Mouse (Mus musculus): ENCODE results near the gene Sema5b.

Sema5b gene

DNA sequence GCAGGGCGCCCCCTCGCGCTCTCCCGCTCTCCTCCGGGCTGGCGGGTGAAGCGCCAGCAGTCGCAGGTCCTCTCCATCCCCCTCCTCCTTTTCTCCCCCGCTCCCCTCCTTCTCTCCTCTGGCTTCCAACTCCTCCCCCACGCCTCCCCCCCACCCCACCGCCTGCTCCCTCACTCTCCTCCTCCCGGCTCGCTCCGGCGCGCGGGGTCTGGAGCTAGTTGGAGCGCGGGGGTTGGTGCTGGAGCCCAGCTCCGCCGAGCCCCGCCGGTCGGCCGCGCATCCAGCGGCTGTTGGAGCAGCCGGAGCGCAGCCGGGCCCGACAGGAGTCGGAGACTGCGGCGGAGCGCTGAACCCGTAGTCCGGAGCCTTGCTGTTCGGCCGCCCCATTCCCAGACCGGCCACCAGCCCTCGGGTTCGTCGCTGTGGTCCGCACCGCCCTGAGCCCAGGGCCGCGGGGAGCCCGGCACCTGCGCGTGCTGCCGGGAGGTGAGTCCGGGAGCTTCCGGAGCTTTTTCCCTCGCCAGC is at the start of gene Sema5b:
Gene Sema5b (plus strand): TSS at position 29 of the 525 bp plus-strand sequence.
- peak; percentile 49 to 59 for DNase-seq

DNA sequence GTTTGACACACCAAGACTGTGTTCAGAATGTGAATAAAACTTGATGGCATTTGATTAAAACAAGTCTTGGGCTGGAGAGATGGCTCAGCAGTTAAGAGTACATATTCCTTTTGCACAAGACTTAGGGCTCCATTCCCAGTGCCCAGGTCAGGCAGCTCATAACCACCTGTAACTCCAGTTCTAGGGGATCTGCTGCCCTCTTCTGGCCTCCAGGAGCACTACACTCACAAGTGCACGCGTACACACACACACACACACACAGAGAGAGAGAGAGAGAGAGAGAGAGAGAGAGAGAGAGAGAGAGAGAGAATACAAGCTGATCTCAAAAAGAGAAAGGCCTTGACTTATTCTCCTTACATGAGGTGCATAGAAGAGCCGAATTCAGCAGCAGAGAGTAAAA is 40.6 kb upstream of the Sema5b start:
- DNase-seq = no peak

DNA sequence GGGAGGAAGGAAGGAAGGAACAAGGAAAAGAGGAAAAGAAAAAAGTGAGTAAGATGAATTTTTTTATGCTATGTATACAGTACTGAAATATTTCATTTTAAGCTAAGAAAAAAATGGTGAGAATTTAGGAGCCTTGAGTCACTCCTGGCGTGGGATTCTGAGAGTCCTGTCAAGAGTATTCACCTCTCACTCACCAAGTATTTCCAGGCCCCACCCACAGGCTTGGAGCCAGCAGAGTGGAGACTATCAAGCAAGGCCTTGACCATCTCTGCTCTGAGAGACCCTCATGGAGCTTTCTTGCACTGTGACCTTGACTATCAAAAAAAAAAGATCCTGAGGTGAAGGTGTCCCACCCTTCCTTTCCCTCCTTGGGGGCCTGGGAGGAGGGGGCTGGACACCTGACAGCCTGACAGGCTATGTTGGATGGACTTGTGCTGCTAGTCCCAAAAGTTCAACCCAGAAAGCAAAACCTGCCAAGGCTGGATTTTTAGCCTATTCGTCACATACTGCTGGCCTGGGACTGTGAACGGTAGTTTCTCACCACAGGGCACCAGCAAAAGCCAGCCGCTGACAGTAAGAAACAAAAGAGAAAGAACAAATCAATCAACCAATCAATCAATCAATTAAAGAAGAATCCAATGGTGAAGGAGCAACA is 39.7 kb upstream of the Sema5b start:
- no peak for DNase-seq

DNA sequence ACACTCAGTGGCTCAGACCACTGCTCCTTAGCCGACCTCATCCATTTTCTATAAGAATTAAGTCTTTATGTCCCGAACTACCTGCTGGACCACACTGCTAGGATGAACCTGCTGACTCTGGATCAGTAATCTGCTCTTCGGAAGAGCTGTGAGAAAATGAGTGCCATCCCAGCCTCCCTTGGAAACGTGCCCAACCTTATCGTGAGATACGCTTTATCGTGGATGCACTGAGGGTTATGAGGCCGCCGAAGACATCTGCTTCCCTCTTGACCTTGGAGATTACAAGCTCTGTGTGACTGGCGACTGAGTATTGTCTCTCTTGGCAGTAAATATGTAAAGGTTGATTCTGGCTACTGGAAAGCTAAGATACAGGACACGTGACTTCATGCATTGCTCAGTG is 38.5 kb upstream of the Sema5b start:
- no peak for DNase-seq

DNA sequence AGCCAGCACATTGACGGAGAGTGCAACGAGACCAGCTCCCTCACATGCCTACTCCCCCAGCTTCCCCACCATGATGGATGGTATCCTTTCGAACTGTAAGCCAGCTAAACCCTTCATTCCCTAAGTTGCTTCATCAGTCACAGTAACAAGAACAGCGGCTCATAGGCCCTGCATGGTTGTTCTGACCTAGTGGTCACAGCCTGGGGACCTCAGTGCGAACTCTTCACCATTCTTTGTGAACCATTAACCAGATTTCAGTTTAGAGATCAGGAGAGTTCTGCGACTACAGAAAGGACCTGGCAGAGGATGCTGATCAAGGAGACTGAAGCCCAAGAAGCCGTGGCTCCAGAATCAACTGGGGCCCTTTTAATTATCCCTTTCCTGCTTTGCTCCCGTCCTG is 36.7 kb upstream of the Sema5b start:
- no peak for DNase-seq

DNA sequence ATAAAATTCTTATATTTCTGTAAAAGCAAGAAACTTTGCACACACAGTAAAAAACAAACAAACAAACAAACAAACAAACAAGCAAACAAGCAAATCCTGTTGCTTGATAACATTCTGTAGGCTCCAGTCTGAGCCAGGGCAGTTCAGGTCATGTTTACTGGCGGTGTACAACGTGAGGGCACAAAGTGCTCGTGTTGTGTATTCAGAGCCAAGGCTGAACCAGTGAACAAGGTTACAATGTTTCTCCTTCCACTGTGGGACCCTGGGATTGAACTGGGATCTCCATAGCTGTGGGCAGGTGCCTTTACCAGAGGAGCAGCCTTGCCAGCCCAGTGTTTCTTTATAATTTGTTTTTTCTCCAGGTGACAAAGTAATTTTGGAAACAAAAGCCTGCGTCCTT is 35.2 kb upstream of the Sema5b start:
- DNase-seq = no peak

DNA sequence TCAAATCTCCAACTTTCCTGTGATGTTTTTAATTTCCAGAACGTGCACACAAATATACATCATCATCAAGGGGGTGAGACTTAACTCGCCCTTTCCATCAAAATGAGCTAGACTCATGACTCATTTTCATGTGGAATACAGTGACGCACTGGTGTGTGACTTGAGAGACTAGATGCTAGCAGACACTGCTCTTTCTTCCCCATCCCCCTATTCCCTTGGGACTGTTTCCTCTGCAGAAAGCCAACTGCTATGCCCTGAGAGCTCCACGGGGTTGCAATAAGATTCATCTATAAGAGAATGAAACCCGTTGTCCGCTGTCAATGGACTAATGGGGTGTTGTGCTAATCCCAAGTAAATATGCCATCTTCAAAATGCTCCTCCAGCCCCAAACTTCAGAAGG is 32.4 kb upstream of the Sema5b start:
- DNase-seq = no peak

DNA sequence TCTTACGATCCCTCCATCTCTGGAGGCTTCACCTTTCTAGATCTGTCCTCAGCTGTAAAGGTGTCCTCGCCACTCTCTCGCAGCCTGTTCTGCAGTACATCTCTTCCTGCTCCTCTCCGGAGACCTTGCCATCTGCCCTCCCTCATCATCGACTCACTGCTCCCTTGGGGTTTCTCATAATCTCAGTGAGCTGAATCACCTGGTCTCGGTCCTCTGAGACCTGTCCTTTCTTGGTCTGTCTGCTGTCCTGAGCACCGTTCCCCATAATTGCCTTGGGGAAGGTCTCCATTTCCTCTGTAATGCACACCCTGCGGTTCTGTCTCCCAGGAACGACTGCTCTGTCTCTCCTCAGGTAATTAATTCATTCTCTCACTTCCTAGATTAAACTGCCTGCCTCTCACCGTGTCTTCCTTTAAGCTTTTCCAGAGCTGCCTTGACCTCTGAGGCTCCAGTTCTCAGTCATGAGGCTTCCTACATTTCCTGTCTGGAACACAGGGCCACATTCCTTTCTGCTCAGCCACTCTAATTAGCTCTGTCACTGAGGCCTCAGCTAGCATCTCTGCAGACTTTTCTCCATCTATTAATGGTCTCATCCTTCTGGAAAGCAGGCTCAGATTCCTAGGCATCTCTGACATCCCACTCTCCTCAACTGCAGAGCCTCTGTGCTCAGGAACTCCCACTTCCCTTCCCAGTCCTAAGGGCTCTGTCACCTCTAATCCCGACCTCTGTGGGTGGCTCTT is 31.4 kb upstream of the Sema5b start:
- DNase-seq = no peak

DNA sequence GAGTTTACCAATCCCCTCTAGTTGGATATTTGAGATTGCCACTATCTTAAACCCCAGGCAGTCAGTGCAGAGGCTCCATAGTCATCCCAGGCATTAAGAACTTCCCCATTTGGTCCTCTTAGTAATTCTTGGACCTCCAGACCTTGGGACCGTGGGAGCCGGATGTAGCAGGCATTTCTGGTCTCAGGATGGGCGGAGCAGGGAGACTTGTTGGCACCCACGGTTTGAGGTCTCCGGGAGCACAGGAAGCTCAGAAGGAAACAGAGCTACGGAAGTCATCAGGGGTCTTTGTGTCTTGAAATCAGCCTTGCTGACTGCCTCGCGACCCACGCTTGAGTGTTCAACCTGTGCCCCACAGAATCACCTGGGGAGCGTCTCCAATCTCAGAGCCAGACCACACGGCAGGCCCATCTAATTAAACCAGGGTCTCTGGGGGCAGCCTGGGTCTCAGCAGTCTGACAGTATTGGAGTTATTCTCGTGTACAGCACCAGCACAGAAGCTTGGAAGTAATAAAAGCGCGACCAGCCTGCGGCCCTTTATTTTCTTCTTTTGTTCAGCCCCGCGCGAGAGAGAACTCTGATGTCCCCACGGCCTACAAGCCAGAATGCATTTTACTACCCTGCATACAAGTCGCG is 24.9 kb upstream of the Sema5b start:
- peak; percentile 60 to 76 for DNase-seq

DNA sequence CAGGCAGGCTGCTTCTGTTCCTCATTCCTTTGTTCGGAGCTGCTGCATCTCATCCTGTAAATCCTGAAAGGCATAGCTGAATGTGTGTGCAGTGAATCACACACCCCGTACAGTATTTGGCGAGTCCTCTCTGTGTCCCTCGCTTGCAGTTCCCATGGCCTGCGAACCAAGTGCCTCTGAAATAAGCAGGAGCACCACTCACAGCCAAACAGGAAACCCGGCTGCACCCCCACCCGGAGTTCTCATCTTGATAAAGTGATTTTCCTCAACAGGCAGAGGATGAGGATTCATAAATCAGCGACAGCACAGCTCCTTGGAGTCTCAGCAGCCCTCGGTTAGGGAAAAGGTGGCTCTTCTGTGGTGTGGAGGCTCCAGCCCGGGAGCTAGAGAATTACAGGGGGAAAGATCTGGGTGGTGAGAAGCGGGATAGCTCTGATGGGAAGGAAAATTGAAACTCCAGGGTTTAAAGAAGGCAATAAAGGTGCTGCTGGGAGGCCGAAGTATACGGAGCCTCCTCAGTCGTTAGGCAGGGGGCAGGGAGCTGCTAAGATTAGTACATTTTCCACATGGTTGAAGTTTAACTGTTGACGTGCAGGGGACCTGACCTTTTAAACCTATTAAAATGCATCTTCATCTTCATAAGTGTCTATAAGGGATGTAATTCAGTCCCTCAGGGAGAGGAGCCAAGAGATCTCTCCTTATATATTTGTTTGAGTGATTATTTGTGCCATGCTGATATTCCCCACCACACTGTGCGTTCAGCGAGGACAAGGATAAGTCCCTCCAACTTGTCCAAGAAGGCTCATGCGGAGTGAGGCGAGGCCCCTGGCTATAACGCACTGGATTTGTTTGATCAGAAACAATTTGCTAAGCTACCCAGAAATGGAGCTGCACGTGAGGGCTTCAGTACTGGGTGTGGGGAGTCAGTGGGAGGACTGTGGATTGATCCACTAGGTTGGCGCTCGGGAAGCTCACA is 22.7 kb upstream of the Sema5b start:
- peak; percentile 76 to 77 for DNase-seq

DNA sequence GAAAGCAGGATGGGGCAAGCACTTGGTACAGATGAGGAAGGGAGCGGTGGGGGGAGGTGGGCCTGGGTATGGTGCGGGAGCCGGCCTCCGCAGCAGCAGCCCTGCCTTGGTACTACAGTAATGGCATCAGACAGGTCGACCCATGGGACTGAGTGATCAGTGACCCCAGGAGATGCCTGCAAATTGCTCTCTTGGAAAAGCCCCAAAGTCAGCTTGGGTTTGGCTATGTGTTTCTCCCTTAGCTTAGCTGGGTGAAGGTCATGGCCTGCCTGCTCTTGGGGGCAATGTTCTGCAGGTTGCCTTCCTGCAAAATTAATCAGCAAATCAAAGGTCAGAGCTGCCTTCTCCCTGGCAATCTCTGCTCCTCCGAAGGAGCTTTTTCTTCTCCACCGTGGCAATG is 21.7 kb upstream of the Sema5b start:
- DNase-seq = peak; percentile 70 to 85

DNA sequence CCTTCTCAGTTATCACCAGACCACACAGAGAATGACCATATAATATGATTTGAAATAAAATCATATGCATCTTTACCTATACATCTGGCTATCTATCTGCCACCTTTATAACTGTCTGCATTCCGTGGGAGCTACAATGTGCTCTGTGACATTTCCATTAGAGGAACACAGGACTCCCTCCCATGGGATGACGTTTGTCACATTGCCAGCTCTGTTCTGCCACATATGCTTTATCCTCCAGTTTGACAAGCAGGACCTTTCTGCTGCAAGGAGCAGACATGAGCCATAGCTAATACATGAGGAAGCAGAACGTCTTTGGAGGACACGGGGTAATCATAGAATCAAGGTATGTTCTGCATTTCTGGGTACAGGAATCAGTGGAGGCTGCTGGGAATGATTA is 16.7 kb upstream of the Sema5b start:
- no peak for DNase-seq

DNA sequence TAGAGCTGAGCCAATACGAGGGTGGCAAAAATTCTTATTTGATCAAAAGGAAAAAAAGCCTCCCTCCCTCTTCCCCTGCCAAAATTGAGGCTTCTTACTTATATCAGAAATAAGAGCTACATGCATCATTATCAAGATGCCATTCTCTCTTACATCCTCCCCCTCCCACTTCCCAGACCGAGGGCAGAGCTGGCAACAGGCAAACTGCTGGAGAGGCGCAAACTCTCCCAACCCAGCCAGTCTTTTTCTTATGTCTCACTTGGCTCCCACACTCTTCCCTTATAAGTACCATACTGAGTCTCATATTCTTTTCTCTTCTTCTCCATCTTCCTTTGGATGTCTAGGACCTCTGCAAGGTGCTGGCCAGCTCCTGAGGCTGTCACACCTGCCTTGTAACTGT is 6.3 kb upstream of the Sema5b start:
- no peak for DNase-seq

DNA sequence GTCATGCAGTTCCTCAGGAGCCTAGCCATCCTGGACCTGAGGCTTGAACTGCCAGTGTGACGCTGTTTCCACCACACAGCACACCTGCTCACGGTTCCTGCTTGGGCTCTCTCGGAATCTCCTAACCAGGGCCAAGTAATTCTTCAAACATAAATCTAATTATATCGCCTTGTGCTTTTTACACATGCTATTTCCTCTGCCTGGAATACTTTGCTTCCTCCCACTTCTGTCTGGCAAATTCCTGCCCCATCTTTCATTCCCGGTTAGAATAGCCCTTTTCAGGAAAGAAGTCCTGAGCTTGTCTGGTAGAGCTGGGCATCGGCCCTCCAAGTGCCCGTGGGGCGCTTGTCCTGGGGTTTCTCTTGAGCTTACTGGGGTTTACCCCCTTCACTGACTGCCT is 3.3 kb upstream of the Sema5b start:
- DNase-seq = peak in 1 of 2 experiments; percentile 41

DNA sequence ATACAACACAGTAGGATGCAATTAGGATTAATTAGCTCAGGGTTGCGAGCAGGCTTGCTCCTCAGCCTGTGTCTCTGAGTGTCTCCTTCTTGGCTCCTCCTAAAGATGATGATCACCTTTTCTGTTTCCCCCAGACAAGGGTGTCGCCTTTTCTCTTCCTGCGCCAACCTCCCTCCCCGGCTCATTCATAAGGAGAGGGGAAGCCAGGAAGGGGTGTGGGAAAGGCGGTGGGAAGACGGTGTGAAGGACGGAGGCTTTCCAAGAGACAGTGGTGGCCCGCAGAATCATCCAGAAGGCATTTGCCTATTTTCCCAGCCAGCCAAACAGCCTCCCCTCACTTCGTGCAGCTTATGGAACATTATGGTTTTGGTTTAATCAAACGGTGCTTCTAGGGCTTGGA is 1.9 kb upstream of the Sema5b start:
- DNase-seq = peak; percentile 32 to 55

DNA sequence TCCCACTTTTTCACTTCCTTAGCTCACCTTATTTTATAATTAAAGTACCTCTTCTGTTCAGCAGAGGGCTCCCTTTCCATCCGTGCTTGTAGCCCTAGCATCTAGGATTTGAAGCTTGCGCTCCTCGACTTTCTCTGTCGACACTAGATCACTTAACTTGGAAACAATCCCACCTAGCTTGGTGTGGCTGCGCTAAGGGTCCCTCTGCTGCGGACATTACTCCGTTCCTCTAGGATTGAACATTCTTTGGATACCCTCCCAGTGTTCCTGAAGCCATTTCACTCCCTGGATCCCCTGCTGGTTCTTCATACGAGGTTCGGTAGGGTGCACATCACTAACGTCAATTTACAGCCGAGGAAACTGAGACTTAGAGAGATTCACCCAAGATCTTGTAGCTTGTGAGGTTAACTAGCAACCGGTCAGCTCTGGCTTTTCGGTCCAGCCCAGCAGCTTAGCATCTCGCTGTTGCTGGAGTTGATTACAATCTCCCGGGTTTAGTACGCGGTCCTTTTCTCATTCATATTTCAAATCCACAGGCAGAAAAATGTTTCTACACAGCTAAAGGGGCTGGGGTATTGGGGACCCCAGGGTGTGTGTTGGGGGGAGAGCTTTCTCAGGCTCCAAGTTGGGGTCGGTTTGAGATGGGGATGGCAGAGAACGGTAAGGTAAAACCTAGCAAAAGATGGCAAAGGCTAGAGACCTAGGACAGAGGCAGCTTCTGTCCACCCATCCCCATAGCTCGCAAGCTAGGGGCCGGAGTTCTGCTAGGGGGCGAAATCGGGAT is 420 bp upstream of the Sema5b start:
- peak in 1 of 2 experiments; percentile 48 for DNase-seq

DNA sequence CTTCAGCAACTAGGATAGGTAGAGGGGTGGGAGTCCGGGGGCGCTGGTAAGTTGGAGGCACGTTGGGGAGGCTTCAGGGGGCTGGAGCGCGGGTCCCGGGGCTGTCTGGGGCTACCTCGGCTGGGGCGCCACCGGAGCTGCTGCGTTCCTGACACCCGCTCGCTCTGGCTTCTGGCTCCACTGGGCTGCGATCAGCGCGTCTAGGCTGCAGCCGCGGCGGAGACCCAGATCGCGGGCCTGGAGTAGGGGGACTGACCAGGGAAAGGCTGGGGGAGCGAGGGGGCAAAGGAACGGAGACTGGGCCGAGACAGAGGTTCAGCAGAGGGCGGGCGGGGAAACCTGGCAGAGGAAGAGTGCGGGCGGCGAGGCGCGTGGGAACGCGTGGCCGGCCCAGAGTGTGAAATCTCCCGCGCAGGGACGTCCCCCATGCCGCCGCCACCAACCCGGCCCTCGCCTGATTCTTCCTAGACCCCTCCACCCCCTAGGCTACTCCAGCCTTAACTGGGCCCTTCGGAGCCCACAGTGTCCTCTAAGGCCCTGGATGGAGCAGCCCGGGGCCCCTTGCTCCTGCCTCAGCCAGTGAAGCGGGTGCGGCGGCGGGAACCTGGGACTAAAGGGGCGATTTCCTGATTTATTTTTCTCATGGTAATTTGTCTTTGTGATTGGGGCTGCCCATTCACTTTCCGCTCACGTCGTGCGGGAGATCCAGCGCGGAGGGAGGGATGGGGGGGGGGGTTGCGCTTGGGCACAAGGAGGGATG is 896 bp downstream of the Sema5b start:
- DNase-seq = peak; percentile 12 to 34

DNA sequence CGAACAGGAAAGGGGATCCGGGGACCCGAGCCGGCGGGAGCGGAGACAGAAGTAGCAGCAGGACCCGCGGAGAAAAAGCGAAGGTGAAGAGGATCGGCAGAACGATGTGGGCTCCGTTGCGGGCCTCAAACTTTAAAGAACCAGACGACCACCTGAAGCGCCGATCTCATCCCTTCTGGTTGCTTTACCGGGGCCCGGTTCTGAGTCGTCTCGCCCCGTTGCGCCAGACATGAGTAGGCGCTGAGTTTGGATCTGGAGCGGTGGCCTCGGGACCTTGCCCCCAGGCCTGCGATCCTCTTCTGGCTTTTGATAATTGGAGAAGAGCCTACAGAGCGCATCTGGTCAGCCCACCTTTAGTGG is 1.5 kb downstream of the Sema5b start:
- no peak for DNase-seq

DNA sequence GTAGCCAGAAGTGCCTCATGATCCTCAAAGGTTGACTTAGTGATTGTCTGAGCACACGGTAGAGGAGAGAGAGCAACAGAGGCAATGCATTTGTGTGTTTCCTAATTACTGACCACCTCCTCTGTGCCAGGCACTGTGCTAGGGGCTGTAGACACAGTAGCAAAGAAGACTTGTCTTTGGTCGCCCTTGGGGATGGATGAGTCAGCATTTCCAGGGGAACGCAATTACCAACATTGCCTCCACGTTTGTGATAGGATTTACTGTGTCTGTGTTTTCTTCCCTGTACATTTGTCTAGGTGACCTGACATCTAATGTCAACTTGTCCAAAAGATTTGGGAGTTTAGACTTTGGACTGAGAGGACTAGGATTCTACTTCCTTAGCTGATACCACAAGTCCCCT is 4.8 kb downstream of the Sema5b start:
- no peak for DNase-seq

DNA sequence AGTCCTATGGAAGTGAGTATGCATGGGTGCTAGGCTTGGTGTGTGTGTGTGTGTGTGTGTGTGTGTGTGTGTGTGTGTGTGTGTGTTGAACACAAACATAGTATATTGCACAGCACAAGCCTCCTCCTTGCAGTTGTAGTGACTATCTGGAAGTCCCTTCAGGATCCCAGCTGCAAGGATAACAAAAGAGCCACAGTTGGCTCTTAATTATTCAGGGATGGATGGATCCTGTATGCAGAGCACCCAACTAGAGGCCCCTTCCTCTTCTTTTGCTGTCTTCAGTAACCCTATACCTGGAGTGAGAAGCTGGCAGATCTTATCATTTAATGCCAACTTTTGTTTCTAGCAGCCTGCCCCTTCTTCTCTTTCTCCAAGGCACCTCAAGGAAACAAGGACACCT is 7.0 kb downstream of the Sema5b start:
- DNase-seq = no peak

DNA sequence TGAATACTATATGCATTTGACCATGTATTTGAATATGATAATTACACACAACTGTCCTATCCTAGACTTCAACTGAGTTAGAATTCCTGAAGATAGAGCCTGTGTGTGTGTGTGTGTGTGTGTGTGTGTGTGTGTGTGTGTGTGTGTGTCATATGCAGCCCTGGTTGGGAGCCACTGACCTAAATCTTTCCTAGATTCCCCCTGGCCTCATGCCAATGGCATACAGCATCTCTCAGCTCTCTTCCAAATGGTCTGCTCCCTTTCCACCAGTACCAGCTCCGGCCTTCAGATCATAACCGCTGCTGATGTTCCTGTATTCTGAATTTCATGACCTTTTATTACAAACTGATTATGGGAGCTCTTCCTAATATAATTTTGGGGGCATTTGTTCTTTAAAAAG is 8.4 kb downstream of the Sema5b start:
- DNase-seq = no peak

All from kidney, postnatal 25 days (tissue).